Mouse (Mus musculus) cerebellum, adult 2 months (tissue): Measurements from ENCODE around the gene Xrcc3. TPM values are rescaled to one million over a fixed set of nuclear protein-coding genes. Genes with fewer than 3 reads are reported as not detected.
A peak's percentile ranks its signal among the peaks of the same experiment; 100 is the strongest.

Source experiments
- DNase-seq, 2 experiments: peaks; one replicate each; pipeline ENCODE4 v3.0.0; 2021
- H3K27ac ChIP-seq: fragments of 200-500 bp; 2 replicates; pipeline ENCODE4 v1.5.1; 2012; ENCODE audit warnings: low read length, control low read depth, inconsistent platforms; ENCODE audit not compliant: insufficient read depth
- H3K27me3 ChIP-seq: fragments of 200-500 bp; 2 replicates; pipeline ENCODE4 v1.6.1; 2012; ENCODE audit warnings: inconsistent platforms, mild to moderate bottlenecking, low read length, moderate library complexity; ENCODE audit not compliant: control insufficient read depth, insufficient read depth
- H3K4me1 ChIP-seq: fragments of 200-500 bp; 2 replicates; pipeline ENCODE4 v1.6.1; 2011; ENCODE audit warnings: low read length; ENCODE audit not compliant: control insufficient read depth, insufficient read depth
- H3K4me3 ChIP-seq: fragments of 200-500 bp; replicated peaks from 2 replicates; pipeline ENCODE3; 2011; ENCODE audit warnings: mild to moderate bottlenecking, low read depth, low read length, control low read depth; ENCODE audit not compliant: insufficient read depth
- CTCF ChIP-seq: fragments of 200-500 bp; IDR thresholded peaks from 2 replicates; pipeline ENCODE4 v1.5.1; 2011; ENCODE audit warnings: low read depth, mild to moderate bottlenecking, control low read depth, low read length, moderate library complexity, borderline replicate concordance; ENCODE audit not compliant: insufficient read depth
- POLR2A ChIP-seq: fragments of 200-500 bp; IDR thresholded peaks from 2 replicates; pipeline ENCODE4 v1.6.1; 2011; ENCODE audit warnings: low read length, control low read depth, borderline replicate concordance; ENCODE audit not compliant: insufficient read depth
- WGBS: fragments of 180-500 bp; shearing (Covaris S2); methylation state at CpG from one replicate; pipeline ENCODE4 v1.1.7; 2018; 5-methylcytosine and 5-hydroxymethylcytosine counted together
- polyA plus RNA-seq: library from polyadenylated mRNA; depleted of rRNA; stranded (reverse); fragments of >200 nt; gene quantifications from 2 replicates; pipeline ENCODE4 v1.2.3, GENCODE M21; 2012; rRNA removed

Gene Xrcc3
- 16.7 and 19.2 TPM in 2 replicates for polyA plus RNA-seq

DNA sequence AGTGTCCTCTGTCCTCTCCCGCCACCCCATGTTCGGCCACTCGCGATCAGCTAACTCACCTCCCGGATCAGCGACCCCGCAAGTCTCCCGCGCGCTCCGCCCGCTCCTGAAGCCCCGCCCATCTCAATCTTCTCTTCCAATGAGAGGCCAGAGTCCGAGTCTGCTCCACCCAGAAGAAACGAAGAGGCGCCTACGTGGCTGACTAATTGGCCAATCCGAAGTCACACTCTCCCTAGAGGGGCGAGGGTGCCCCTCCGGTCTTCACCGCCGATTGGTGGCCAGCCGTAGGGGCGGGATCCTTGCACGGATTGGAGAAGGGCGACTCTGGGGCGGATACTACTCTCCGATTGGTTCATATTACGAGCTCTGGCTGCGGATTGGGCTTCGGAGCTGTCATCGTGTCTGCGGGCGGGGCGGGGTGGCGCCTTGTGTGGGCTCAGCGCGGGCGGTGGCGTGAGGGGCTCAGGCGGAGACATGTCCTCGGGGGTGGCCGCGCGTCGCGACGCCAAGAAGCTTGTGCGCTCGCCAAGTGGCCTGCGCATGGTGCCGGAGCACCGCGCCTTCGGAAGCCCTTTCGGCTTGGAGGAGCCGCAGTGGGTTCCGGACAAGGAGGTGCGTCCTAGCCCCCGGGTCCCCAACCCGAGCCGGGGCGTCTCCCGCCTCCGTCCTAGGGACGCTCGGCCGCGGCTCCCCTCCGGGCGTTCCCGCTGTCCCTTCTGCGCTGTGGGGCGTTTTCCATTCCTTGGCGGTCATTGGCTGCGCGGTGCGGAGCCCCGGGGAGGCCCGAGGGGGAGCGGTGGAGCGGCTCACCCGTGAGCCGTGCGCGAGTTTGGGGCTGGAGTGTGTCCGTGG is at the start of gene Xrcc3, which contains the start of gene Zfyve21:
Gene Xrcc3 (minus strand): TSS at position 108 of the 852 bp plus-strand sequence.
Gene Zfyve21 (plus strand): TSS at position 405 of the 852 bp plus-strand sequence.
- no peak within 1 kb of the TSS for H3K27ac ChIP-seq
- no peaks in the 10 kb centered on the region for H3K27me3 ChIP-seq
- DNase-seq: peak; percentile 97 to 100
- peaks cover 16% of the 10 kb centered on the region for H3K4me1 ChIP-seq
- H3K4me3 ChIP-seq: peak within 1 kb of the TSS; percentile 79
- TF ChIP-seq POLR2A: peak; percentile 59
- no peak for TF ChIP-seq CTCF
- under 1% methylated on average over 87 of the region's 87 CpGs for WGBS

GRCm38 (mm10) chr12:111855448-111855847 is 41.8 kb upstream of the Xrcc3 start:
- 94% methylated on average over 2 of the region's 2 CpGs for WGBS
- no peak overlapping the region for H3K4me3 ChIP-seq
- DNase-seq: no peak
- H3K4me1 ChIP-seq: peaks cover 7% of the 10 kb centered on the region; the same call in 1 of the 2 replicates
- H3K27ac ChIP-seq: no peak overlapping the region
- H3K27me3 ChIP-seq: no peaks in the 10 kb centered on the region
- TF ChIP-seq CTCF (no peak), POLR2A (no peak)

DNA sequence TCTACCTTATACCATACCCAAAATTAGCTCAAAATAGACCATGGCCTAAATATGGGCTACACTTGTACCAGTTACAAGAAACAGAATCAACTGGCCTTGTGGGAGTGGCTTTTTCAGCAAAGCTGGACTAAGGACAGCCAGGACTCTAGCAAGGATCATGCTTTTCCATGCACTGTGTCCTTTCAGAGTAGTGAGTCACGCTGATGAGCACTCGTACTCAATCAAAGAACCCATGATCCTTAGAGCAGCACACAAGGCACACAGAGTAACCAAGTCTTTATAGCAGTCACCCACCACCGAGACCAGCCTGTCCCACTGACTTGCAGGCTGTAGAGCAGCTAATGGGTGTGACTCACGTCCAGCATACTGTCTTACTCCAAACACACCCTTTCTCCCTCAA is 39.9 kb upstream of the Xrcc3 start:
- H3K27me3 ChIP-seq: no peaks in the 10 kb centered on the region
- TF ChIP-seq POLR2A (no peak), CTCF (no peak)
- WGBS: 64% methylated on average over 4 of the region's 4 CpGs
- H3K4me3 ChIP-seq: no peak overlapping the region
- H3K4me1 ChIP-seq: peaks cover 9% of the 10 kb centered on the region
- H3K27ac ChIP-seq: no peak overlapping the region
- DNase-seq: no peak

- TF ChIP-seq POLR2A (no peak), CTCF (no peak)
- DNase-seq: no peak
- peaks cover 14% of the 10 kb centered on the region for H3K4me1 ChIP-seq
- WGBS: 41% methylated on average over 10 of the region's 10 CpGs
- no peak overlapping the region for H3K27ac ChIP-seq
- H3K27me3 ChIP-seq: no peaks in the 10 kb centered on the region
- H3K4me3 ChIP-seq: no peak overlapping the region
Measured at GRCm38 (mm10) chr12:111853011-111853436, 39.4 kb upstream of the Xrcc3 start.

DNA sequence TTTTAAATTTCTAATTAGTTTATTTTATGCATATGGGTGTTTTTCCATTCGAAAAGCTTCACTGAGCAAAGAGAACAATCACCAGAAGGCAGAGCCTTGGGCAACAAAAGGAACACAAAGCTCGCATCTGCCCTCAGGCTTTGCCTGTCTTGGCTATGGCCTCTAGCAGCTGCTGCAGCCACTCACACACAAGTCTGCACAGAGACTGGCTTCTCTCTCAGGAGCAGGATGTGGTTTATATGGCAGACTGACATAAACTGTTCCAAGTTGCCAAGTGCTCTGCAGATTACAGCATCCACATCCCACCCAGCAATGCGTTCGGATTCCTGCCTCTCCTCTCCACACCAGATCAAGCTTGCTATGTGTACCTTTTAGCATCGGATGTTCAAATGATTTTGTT is 38.1 kb upstream of the Xrcc3 start:
- WGBS: 59% methylated on average over 5 of the region's 5 CpGs

DNA sequence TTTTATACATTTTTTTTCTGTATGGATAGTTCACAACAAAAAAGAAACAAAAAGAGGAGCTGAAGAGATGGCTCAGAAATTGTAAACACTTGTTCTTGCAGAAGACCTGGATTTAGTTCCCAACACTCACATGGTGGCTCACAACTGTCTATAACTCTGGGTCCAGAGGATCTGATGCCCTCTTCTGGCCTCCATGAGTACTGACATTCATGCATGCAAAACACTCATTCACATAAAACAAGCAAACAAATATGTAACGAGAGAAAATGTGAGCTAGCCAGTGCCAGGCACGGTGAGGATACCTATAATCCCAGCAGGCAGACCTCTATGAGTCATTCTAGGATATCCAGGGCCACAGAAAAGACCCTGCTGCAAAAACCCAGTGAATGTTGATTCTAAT is 37.6 kb upstream of the Xrcc3 start:
- 53% methylated on average over 2 of the region's 2 CpGs for WGBS
- Histone ChIP-seq H3K27ac (no peak overlapping the region), H3K4me3 (no peak overlapping the region), H3K4me1 (peaks cover 14% of the 10 kb centered on the region), H3K27me3 (no peaks in the 10 kb centered on the region)
- no peak for DNase-seq
- no peak; the same call in 1 of the 2 replicates for TF ChIP-seq CTCF
- no peak for TF ChIP-seq POLR2A

More for the DNA sequence above, 38.1 kb upstream of the Xrcc3 start:
- H3K4me3 ChIP-seq: no peak overlapping the region
- DNase-seq: no peak
- no peak overlapping the region for H3K27ac ChIP-seq
- TF ChIP-seq CTCF: no peak
- TF ChIP-seq POLR2A: no peak
- no peaks in the 10 kb centered on the region for H3K27me3 ChIP-seq
- peaks cover 14% of the 10 kb centered on the region for H3K4me1 ChIP-seq

DNA sequence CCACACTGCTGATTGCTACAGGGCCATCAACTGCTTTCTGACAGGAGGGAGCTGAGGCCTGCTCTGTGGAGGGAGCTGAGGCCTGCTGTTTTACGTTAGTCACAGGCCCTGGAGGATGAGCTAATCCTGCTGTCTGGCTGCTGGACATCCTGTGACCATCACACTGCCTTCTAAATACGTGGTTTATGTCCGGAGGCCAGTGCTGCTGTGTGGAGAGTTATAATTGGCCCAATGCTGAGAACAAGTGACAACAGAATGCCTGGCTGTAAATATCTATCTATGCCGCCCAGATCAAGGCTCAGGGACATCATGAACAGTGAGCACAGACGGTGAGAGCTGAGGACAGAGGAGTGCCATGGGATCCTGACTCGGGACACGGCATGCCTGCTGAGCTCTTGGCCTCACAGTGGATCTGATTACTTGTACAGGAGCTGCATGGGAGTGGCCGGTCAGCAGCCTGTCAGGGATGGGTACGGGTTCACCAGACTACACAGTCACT is 34.7 kb upstream of the Xrcc3 start:
- peak; percentile 45 to 65 for DNase-seq
- H3K27ac ChIP-seq: peak overlapping the region; percentile 20
- TF ChIP-seq POLR2A (no peak), CTCF (no peak)
- no peaks in the 10 kb centered on the region for H3K27me3 ChIP-seq
- no peak overlapping the region for H3K4me3 ChIP-seq
- peaks cover 11% of the 10 kb centered on the region for H3K4me1 ChIP-seq
- 16% methylated on average over 9 of the region's 9 CpGs for WGBS

- Histone ChIP-seq H3K27me3 (no peaks in the 10 kb centered on the region), H3K27ac (no peak overlapping the region), H3K4me3 (no peak overlapping the region), H3K4me1 (peaks cover 7% of the 10 kb centered on the region)
- no peak for DNase-seq
- 84% methylated on average over 10 of the region's 10 CpGs for WGBS
- TF ChIP-seq POLR2A: no peak
- no peak for TF ChIP-seq CTCF
Measured at GRCm38 (mm10) chr12:111846815-111847214, 33.1 kb upstream of the Xrcc3 start.
